Mouse (Mus musculus) neural tube, embryonic 14.5 days (tissue): ENCODE results near the gene Acrbp. TPM values are rescaled to one million over a fixed set of nuclear protein-coding genes. Genes with fewer than 3 reads are reported as not detected.
"Not testable (repeated sequence)": the region's sequence is repeated elsewhere in the genome, so short reads cannot be mapped to it uniquely, and the experiment has no call there.

Source experiments
- ATAC-seq: fragments of 200-750 bp; cut with Nextera tagmentation; 2 replicates; pipeline ENCODE4 v1.8.0; 2017; ENCODE audit warnings: low read depth, mild to moderate bottlenecking, moderate TSS enrichment, moderate library complexity
- H3K27ac ChIP-seq: fragments of 300-500 bp; sonication (generic); 2 replicates; pipeline ENCODE4 v1.5.1; 2014; ENCODE audit warnings: low read depth, mild to moderate bottlenecking, control low read depth, low read length, moderate library complexity, mixed read lengths
- H3K27me3 ChIP-seq: fragments of 300-500 bp; sonication (generic); 2 replicates; pipeline ENCODE4 v1.6.1; 2014; ENCODE audit warnings: low read length; ENCODE audit not compliant: control insufficient read depth, insufficient read depth
- H3K36me3 ChIP-seq: fragments of 300-500 bp; sonication (generic); 2 replicates; pipeline ENCODE4 v1.6.1; 2014; ENCODE audit warnings: low read length, mixed read lengths; ENCODE audit not compliant: control insufficient read depth, insufficient read depth
- H3K4me1 ChIP-seq: fragments of 300-500 bp; sonication (generic); 2 replicates; pipeline ENCODE4 v1.6.1; 2014; ENCODE audit warnings: low read length; ENCODE audit not compliant: control insufficient read depth, insufficient read depth
- H3K4me2 ChIP-seq: fragments of 300-500 bp; sonication (generic); 2 replicates; pipeline ENCODE4 v1.6.1; 2014; ENCODE audit warnings: mild to moderate bottlenecking, low read depth, low read length, control low read depth
- H3K4me3 ChIP-seq: fragments of 300-500 bp; sonication (generic); 2 replicates; pipeline ENCODE4 v1.5.1; 2014; ENCODE audit warnings: low read depth, low read length, control low read depth, mixed read lengths
- H3K9ac ChIP-seq: fragments of 300-500 bp; sonication (generic); replicated peaks from 2 replicates; pipeline ENCODE4 v1.6.1; 2014; ENCODE audit warnings: low read depth, mild to moderate bottlenecking, control low read depth, low read length, mixed read lengths
- H3K9me3 ChIP-seq: fragments of 300-500 bp; sonication (generic); 2 replicates; pipeline ENCODE4 v1.6.1; 2016; ENCODE audit warnings: low read length; ENCODE audit not compliant: control insufficient read depth
- WGBS: fragments of 180-500 bp; shearing (Covaris S2); extraction: QIAGEN DNeasy Blood & Tissue Kit; methylation state at CpG from one replicate; pipeline ENCODE4 v1.1.7; 2014; 5-methylcytosine and 5-hydroxymethylcytosine counted together
- polyA plus RNA-seq: library from polyadenylated mRNA; unstranded; fragments of >200 nt; fragmentation: Nextera tagmentation; extraction: Ambion mirVana; gene quantifications from 2 replicates; pipeline ENCODE4 v1.2.1, GENCODE M21; 2014

Gene Acrbp
- 16.8 and 19.8 TPM in 2 replicates for polyA plus RNA-seq

GRCm38 (mm10) chr6:125049678-125050077, at the start of gene Acrbp:
Gene Acrbp, plus strand, starts transcription at chr6:125049689.
- H3K27ac ChIP-seq, result no peak within 1 kb of the TSS
- peaks cover 73% of the 10 kb centered on the region for H3K36me3 ChIP-seq
- no peak within 1 kb of the TSS for H3K4me2 ChIP-seq
- H3K4me1 ChIP-seq, result no peaks in the 10 kb centered on the region
- H3K4me3 ChIP-seq, result no peak within 1 kb of the TSS
- H3K27me3 ChIP-seq, result no peaks in the 10 kb centered on the region
- H3K9ac ChIP-seq, result no peak within 1 kb of the TSS
- no peaks in the 10 kb centered on the region for H3K9me3 ChIP-seq
- ATAC-seq, result 0 out of 2 replicates have a peak, but pooled peaks have one; percentile 32
- WGBS, result 37% methylated on average over 20 of the region's 20 CpGs

- Histone ChIP-seq H3K27ac (no peak overlapping the region), H3K4me2 (no peak overlapping the region), H3K36me3 (0 out of 2 replicates have a peak, but pooled peaks cover 4% of the 10 kb centered on the region), H3K27me3 (peaks cover 14% of the 10 kb centered on the region), H3K4me1 (peaks cover 9% of the 10 kb centered on the region; the same call in 1 of the 2 replicates), H3K9me3 (no peaks in the 10 kb centered on the region), H3K9ac (no peak overlapping the region), H3K4me3 (no peak overlapping the region)
- no peak for ATAC-seq
- 47% methylated on average over 3 of the region's 3 CpGs for WGBS
These were observed 45.8 kb upstream of the Acrbp start for GRCm38 (mm10) chr6:125003706-125004105.

- WGBS, result 26% methylated on average over 3 of the region's 3 CpGs
- H3K36me3 ChIP-seq, result no peaks in the 10 kb centered on the region
- H3K4me3 ChIP-seq, result no peak overlapping the region
These were observed 44.4 kb upstream of the Acrbp start for GRCm38 (mm10) chr6:125005086-125005485.

GRCm38 (mm10) chr6:125008060-125008459, 41.4 kb upstream of the Acrbp start:
- no peak for ATAC-seq

More at GRCm38 (mm10) chr6:125005086-125005485, 44.4 kb upstream of the Acrbp start:
- Histone ChIP-seq H3K9ac (no peak overlapping the region), H3K4me2 (no peak overlapping the region), H3K27ac (no peak overlapping the region), H3K27me3 (peaks cover 6% of the 10 kb centered on the region), H3K4me1 (peaks cover 8% of the 10 kb centered on the region), H3K9me3 (no peaks in the 10 kb centered on the region)
- no peak for ATAC-seq

GRCm38 (mm10) chr6:125008586-125009128, 40.8 kb upstream of the Acrbp start:
- peak overlapping the region; percentile 94 for H3K9ac ChIP-seq
- no peaks in the 10 kb centered on the region for H3K9me3 ChIP-seq
- H3K4me2 ChIP-seq, result peak overlapping the region; percentile 95
- H3K36me3 ChIP-seq, result peaks cover 14% of the 10 kb centered on the region; the same call in 1 of the 2 replicates
- H3K4me3 ChIP-seq, result peak overlapping the region; percentile 68
- H3K27ac ChIP-seq, result peak overlapping the region; percentile 98
- under 1% methylated on average over 33 of the region's 34 CpGs for WGBS
- peak; percentile 98 for ATAC-seq
- no peaks in the 10 kb centered on the region for H3K27me3 ChIP-seq
- H3K4me1 ChIP-seq, result peaks cover 30% of the 10 kb centered on the region

More at GRCm38 (mm10) chr6:125008060-125008459, 41.4 kb upstream of the Acrbp start:
- Histone ChIP-seq H3K4me2 (peak overlapping the region; percentile 95), H3K36me3 (peaks cover 13% of the 10 kb centered on the region; the same call in 1 of the 2 replicates), H3K9me3 (no peaks in the 10 kb centered on the region), H3K27me3 (no peaks in the 10 kb centered on the region), H3K27ac (peak overlapping the region; percentile 90), H3K9ac (peak overlapping the region; percentile 94; the same call in 1 of the 2 replicates), H3K4me1 (peaks cover 30% of the 10 kb centered on the region), H3K4me3 (peak overlapping the region; percentile 68)
- 49% methylated on average over 13 of the region's 13 CpGs for WGBS

- H3K27me3 ChIP-seq, result no peaks in the 10 kb centered on the region
- 0% methylated on average over 3 of the region's 3 CpGs for WGBS
- H3K9ac ChIP-seq, result peak within 1 kb of the TSS; percentile 94
- peak within 1 kb of the TSS; percentile 95 for H3K4me2 ChIP-seq
- H3K4me1 ChIP-seq, result peaks cover 30% of the 10 kb centered on the region
- H3K27ac ChIP-seq, result peak within 1 kb of the TSS; percentile 98
- peaks cover 17% of the 10 kb centered on the region for H3K36me3 ChIP-seq
- ATAC-seq, result no peak
- no peaks in the 10 kb centered on the region for H3K9me3 ChIP-seq
- peak within 1 kb of the TSS; percentile 68 for H3K4me3 ChIP-seq
These were observed 40.5 kb upstream of the Acrbp start, which contains the start of gene Zfp384 for GRCm38 (mm10) chr6:125009129-125009180. Gene Zfp384, plus strand, starts transcription at chr6:125009145.

GRCm38 (mm10) chr6:125009181-125010073, 40.1 kb upstream of the Acrbp start:
- Histone ChIP-seq H3K9me3 (no peaks in the 10 kb centered on the region), H3K4me1 (peaks cover 30% of the 10 kb centered on the region), H3K9ac (peak overlapping the region; percentile 94), H3K27ac (peak overlapping the region; percentile 98), H3K4me3 (peak overlapping the region; percentile 68), H3K36me3 (peaks cover 17% of the 10 kb centered on the region), H3K4me2 (peak overlapping the region; percentile 95), H3K27me3 (no peaks in the 10 kb centered on the region)
- WGBS, result 1% methylated on average over 51 of the region's 78 CpGs
- ATAC-seq, result peak; percentile 83

GRCm38 (mm10) chr6:125017682-125018081, 31.8 kb upstream of the Acrbp start:
- Histone ChIP-seq H3K36me3 (peaks cover 20% of the 10 kb centered on the region), H3K9ac (no peak overlapping the region), H3K4me2 (no peak overlapping the region), H3K9me3 (no peaks in the 10 kb centered on the region), H3K4me1 (no peaks in the 10 kb centered on the region), H3K27me3 (no peaks in the 10 kb centered on the region), H3K27ac (no peak overlapping the region), H3K4me3 (no peak overlapping the region)
- 97% methylated on average over 3 of the region's 3 CpGs for WGBS
- ATAC-seq, result no peak

GRCm38 (mm10) chr6:125030532-125030931, 19.0 kb upstream of the Acrbp start:
- H3K36me3 ChIP-seq, result peaks cover 44% of the 10 kb centered on the region
- not testable (repeated sequence) for H3K9me3 ChIP-seq, H3K27me3 ChIP-seq, H3K9ac ChIP-seq, H3K27ac ChIP-seq, H3K4me3 ChIP-seq, ATAC-seq, H3K4me2 ChIP-seq, H3K4me1 ChIP-seq
- WGBS, result 32% methylated on average over 7 of the region's 9 CpGs
